Comparison of ENCODE assay signal across 27 mouse cellular contexts in the genomic region with DNA sequence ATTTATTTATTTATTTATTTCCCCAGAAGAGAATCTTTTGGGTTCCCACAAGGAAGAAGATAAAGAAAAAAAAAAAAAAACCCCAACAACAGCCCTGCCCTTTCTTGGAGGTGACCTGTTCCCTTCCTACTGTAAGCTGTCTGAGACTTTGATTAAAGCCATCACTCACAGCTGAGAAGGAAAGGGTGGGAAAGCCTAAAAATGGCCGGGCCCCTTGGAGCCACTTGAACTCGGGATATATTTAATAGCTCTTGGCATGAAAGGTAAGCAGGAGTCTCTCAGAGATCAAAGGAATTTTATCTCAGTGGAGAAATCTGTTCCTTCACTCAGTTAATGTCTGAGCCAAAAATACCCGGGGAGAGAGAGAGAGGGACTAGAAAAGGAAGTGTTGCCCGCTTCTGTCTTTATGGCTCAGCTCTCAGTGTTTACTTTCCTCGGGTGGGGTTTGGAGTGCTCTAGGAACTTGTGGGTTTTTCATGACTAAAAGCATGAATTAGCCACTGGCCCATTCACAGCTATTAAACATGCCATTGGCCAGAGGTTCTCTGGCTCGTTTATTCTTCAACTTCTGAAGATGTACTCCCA. TPM values are rescaled to one million over a fixed set of nuclear protein-coding genes. Genes with fewer than 3 reads are reported as not detected.
DNase-seq lines count a peak whose midpoint lies in the region; ATAC-seq and TF ChIP-seq lines count a peak whose summit lies in the region.
"Had no signal": no experiment of that assay in that cellular context is flagged by ENCODE, and none has a peak within 500 bp of the region (broad histone marks: within the 10 kb centered on the region; RNA-seq: fewer than 3 reads in every experiment).

No protein-coding gene starts in this region.

- H3K27me3 ChIP-seq in heart, embryonic 14.5 days (ENCODE audit: control insufficient read depth, insufficient read depth, low read length) = no peaks in the 10 kb centered on the region
- no peaks in the 10 kb centered on the region for H3K27me3 ChIP-seq in testis, adult 2 months (ENCODE audit: control insufficient read depth, insufficient read depth, low read length)
- H3K27me3 ChIP-seq: embryonic facial prominence, embryonic 13.5 days; midbrain, embryonic 12.5 days; neural tube, embryonic 15.5 days; stomach, embryonic 15.5 days had no signal

- no peaks in the 10 kb centered on the region for H3K36me3 ChIP-seq in heart, embryonic 14.5 days (ENCODE audit: control insufficient read depth, insufficient read depth, low read length)
- no peaks in the 10 kb centered on the region for H3K36me3 ChIP-seq in testis, adult 2 months (ENCODE audit: control insufficient read depth, insufficient read depth, low read length)
- H3K36me3 ChIP-seq: midbrain, embryonic 12.5 days; neural tube, embryonic 15.5 days; stomach, embryonic 15.5 days had no signal

- TF ChIP-seq POLR2A in testis, adult 2 months (IDR thresholded peaks at IDR 0.05; ENCODE audit: control insufficient read depth, low read depth, low read length) = no peak

- ATAC-seq in heart, embryonic 14.5 days (ENCODE audit: insufficient number of reproducible peaks, insufficient read depth, low FRiP score, low read depth) = no peak
- ATAC-seq: activated CD4-positive, CD25-positive, alpha-beta regulatory T cell, adult 4 months; forebrain, embryonic 14.5 days; hindbrain, embryonic 16.5 days had no signal

- H3K4me3 ChIP-seq in heart, embryonic 14.5 days (ENCODE audit: control insufficient read depth in 1 of 2, insufficient read depth in 1 of 2, low read depth in 1 of 2, low read length in 2 of 2) = no peak overlapping the region
- peak overlapping the region; percentile 77 for H3K4me3 ChIP-seq in testis, adult 2 months (ENCODE audit: control insufficient read depth, low read depth, low read length)
- H3K4me3 ChIP-seq in left cerebral cortex, adult 2 months = no peak overlapping the region
- H3K4me3 ChIP-seq: embryonic facial prominence, embryonic 13.5 days; hindbrain, embryonic 10.5 days; midbrain, embryonic 12.5 days; neural tube, embryonic 15.5 days; stomach, embryonic 15.5 days had no signal

- 12% methylated on average over 6 of the region's 6 CpGs for WGBS in heart, embryonic 14.5 days

- H3K9me3 ChIP-seq in heart, embryonic 14.5 days (ENCODE audit: control insufficient read depth, low read length) = no peaks in the 10 kb centered on the region
- H3K9me3 ChIP-seq: embryonic facial prominence, embryonic 13.5 days; hindbrain, embryonic 10.5 days; midbrain, embryonic 12.5 days; neural tube, embryonic 15.5 days; stomach, embryonic 15.5 days had no signal

- no peak for TF ChIP-seq CTCF in testis, adult 2 months (IDR thresholded peaks at IDR 0.05; ENCODE audit: control insufficient read depth, insufficient read depth, insufficient replicate concordance, low read depth, low read length)
- no peak for TF ChIP-seq CTCF in left cerebral cortex, adult 2 months (IDR thresholded peaks at IDR 0.05)

- H3K4me1 ChIP-seq in heart, embryonic 14.5 days (ENCODE audit: control insufficient read depth in 2 of 2, insufficient read depth in 2 of 2, low read length in 2 of 2) = peaks cover 0 to 8% of the 10 kb centered on the region in 2 experiments; a peak in 2 of 4 replicates
- no peaks in the 10 kb centered on the region; the same call in 1 of the 2 replicates for H3K4me1 ChIP-seq in testis, adult 2 months (ENCODE audit: control insufficient read depth, insufficient read depth, low read length)
- H3K4me1 ChIP-seq: neural tube, embryonic 15.5 days; stomach, embryonic 15.5 days had no signal

- H3K4me2 ChIP-seq in heart, embryonic 14.5 days (ENCODE audit: low read length) = peak overlapping the region; percentile 21; the same call in 1 of the 2 replicates
- H3K4me2 ChIP-seq: embryonic facial prominence, embryonic 13.5 days; midbrain, embryonic 12.5 days; neural tube, embryonic 15.5 days; stomach, embryonic 15.5 days had no signal

- no peak overlapping the region for H3K9ac ChIP-seq in heart, embryonic 14.5 days (ENCODE audit: low read length)
- H3K9ac ChIP-seq: embryonic facial prominence, embryonic 13.5 days; midbrain, embryonic 12.5 days; neural tube, embryonic 15.5 days; stomach, embryonic 15.5 days had no signal

- intact Hi-C loops in heart, postnatal 14 days (cut with DNase I) = no loop called here
- intact Hi-C loops in left cerebral cortex, adult 2 months (cut with DNase I) = no loop called here

- peak overlapping the region; percentile 23 to 24; a peak in 2 of 4 replicates for H3K27ac ChIP-seq in heart, embryonic 14.5 days (replicated peaks in 1 of 2; ENCODE audit: control insufficient read depth in 1 of 2, insufficient read depth in 1 of 2, low read depth in 2 of 2, low read length in 2 of 2)
- H3K27ac ChIP-seq in testis, adult 2 months (ENCODE audit: control insufficient read depth, insufficient read depth, low read depth, low read length) = no peak overlapping the region
- H3K27ac ChIP-seq in left cerebral cortex, adult 2 months = no peak overlapping the region
- H3K27ac ChIP-seq: embryonic facial prominence, embryonic 13.5 days; hindbrain, embryonic 10.5 days; midbrain, embryonic 12.5 days; neural tube, embryonic 15.5 days; stomach, embryonic 15.5 days had no signal

- DNase-seq in adrenal gland, adult 2 months = peak; percentile 5
- DNase-seq in adrenal gland, postnatal 10 days = no peak
- no peak for DNase-seq in heart, postnatal 14 days
- DNase-seq in testis, postnatal 10 days (ENCODE audit: low spot score) = no peak
- DNase-seq in left cerebral cortex, adult 2 months (ENCODE audit: extremely low spot score in 1 of 2, low spot score in 2 of 2) = no peak
- no peak for DNase-seq in gastrocnemius, adult 8-10 months (ENCODE audit: low spot score in 2 of 2)
- DNase-seq: adrenal gland, postnatal 14 days; cerebellum, adult 2 months; cerebellum, postnatal 25 days; gastrocnemius, postnatal 10 days; kidney, adult 18-20 months; right cerebral cortex, adult 18-20 months; thymus, adult 2 months; thymus, postnatal 4 days had no signal

RNA-seq across cellular contexts. Expression of a gene that starts 41.0 kb away (rescaled TPM):
- total RNA-seq in adrenal gland, adult 2 months (2021) = under 1 TPM; 0.43 to 0.69 TPM
- 0.58 and 1.5 TPM in 2 replicates for polyA plus RNA-seq in adrenal gland, adult 2 months (2012; rRNA removed)
- total RNA-seq in adrenal gland, postnatal 10 days (2021) = 1 to 10 TPM; 1.5 to 2.3 TPM
- 1.0 and 1.1 TPM in 2 replicates for polyA plus RNA-seq in heart, embryonic 14.5 days (2014; fragmentation: Nextera tagmentation; extraction: Ambion mirVana)
- total RNA-seq in heart, postnatal 14 days (2021) = under 1 TPM; 0.17 to 0.33 TPM
- 0.20 and 0.26 TPM in 2 replicates for polyA plus RNA-seq in testis, adult 2 months (2012; rRNA removed)
- 1 to 10 TPM; 6.2 to 9.5 TPM for total RNA-seq in left cerebral cortex, adult 2 months (2021)
- total RNA-seq in gastrocnemius, adult 8-10 months (2022) = under 1 TPM in 3 of 4 experiments, not detected in 1; 0.10 to 0.22 (median 0.21) TPM
- total RNA-seq: granulocyte monocyte progenitor cell, adult 5-6 weeks; megakaryocyte, adult 5-6 weeks had no signal
- polyA plus RNA-seq: activated CD4-positive, CD25-positive, alpha-beta regulatory T cell, adult 4 months; liver, adult 2 months had no signal

Comparison
In these comparisons a context has a peak if more than half of its experiments do, and no peak if none do; other contexts are left out.
1. H3K27ac ChIP-seq: peak in heart, embryonic 14.5 days (2 of 2); none in testis, adult 2 months (single experiment) and left cerebral cortex, adult 2 months (single experiment).